Mouse (Mus musculus): ENCODE results near the gene Vamp2.

DNA sequence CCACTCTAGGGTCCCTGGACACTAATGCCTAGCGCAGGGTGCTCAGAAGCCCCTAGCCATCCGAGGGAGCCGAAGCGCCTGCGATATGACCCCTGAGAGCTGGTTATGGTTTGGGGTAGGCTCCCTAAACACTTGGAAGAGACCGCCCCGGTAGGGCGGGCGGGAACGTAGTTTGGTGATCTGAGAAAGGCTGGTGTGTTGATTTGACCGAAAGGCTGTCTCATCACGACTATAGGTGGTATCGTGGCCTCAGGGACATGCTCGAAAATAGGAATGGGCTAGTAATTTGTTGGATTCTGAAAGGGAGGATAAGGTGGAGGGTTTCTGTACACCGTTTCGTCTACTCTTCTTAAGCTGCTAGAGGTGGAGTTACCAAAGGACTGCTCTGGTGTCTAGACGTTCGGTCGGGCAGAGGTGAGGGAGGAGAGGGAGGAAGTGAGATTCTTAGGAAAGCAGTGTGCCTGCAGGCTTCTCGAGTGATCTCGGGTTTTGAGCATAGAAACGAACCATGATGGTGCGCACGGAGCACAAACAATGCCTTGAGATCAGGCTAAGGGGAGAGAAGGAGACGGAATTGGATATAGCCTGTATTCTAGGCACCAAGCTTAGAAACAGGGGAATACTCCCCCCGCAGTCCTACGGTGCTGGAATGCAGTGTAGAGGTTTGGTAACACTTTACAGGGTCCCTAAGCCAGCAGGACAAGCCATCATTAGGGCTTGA is 7.4 kb downstream of the Vamp2 start:
- no peak for TF ChIP-seq CTCF (IDR thresholded peaks at IDR 0.05; ENCODE audit: extremely low read depth, insufficient read length, insufficient replicate concordance, low read depth, low read length)
- no peak; the same call in 1 of the 2 replicates for TF ChIP-seq POLR2A (IDR thresholded peaks at IDR 0.05; ENCODE audit: low read depth, low read length)

All from small intestine, adult 2 months (tissue).